Mouse (Mus musculus): ENCODE measurements around the gene P2rx1.

The P2rx1 gene

DNA sequence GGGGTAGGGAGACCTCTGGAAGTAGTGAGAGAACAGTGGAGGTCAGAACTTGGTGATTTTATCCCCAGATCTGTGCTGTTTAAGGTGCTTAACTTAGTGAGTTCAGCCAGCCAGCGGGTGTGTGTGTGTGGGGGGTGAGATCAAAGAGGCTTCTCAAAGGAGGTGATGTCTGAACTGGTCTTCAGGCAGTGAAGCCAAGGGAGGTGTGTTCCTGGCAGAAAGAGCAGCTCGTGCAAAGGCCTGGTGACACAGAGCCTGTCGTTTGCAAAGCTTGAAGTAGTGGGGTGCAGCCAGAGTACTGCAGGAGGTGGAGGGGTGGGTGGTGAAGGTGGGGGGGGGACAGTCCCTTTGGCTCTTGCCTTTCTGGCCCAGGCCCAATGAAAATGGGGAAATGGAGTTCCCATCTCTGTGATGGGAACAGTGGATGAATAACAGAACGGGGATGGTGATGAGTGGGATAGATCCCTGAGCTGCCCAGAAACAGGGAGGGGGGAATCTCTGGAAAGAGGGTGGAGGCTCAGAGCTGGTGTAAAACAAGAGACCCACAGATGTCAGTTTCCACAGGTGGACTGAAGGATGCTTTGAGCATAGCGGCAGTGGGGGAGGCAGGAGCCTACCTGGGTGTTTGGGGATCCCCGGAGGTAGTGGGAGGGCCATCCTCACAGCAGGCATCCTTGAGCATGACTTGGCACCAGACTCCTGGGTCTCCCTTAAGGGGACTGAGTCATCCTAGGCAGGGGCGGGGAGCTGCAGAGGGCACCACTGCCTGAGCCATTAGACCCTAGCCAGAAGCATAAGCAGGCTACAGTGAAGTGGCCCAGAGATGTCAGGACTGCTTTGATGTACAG, 22.3 kb downstream of the P2rx1 start:
- no peak for DNase-seq (ENCODE audit: low read depth, low spot score)

DNA sequence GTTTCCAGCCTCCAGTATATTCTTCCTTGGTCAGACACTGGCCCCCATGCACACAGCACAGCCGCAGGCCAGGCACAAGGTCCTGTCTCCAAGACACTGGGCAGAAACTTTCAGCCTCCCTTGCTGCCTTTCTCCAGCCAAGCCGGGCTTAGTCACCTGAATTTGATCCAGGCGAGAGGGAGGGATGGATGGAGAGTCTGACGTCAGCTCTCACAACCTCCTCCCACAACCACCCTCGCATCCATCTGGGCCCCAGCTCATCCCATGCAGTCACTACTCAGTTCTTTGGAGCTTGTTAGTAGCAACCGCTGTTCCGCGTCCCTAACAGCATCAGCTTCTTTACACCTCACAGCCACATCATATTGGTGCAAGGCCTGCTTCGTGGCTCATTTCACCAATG, 24.2 kb downstream of the P2rx1 start:
- DNase-seq (ENCODE audit: low read depth, low spot score), result no peak

DNA sequence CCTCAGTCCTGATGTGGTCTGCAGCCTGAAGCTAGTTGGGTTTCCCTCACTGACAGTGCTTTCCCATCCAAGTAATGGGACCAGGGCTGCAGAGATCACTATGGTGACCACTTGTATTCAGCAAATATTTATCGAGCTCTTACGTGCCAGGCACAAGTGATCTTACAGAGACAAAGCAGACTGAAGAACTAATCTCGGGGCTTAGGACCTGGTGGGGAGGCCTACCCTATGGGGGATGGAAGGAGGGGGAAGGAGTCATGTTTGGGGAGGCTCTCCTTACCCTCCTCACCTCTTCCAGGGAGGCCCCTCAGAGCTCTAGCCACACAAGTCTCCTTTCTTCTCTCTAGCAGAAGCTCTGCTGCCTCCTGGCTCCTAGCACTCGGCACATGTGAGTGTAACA, 24.9 kb downstream of the P2rx1 start:
- no peak for DNase-seq (ENCODE audit: low read depth, low spot score)

DNA sequence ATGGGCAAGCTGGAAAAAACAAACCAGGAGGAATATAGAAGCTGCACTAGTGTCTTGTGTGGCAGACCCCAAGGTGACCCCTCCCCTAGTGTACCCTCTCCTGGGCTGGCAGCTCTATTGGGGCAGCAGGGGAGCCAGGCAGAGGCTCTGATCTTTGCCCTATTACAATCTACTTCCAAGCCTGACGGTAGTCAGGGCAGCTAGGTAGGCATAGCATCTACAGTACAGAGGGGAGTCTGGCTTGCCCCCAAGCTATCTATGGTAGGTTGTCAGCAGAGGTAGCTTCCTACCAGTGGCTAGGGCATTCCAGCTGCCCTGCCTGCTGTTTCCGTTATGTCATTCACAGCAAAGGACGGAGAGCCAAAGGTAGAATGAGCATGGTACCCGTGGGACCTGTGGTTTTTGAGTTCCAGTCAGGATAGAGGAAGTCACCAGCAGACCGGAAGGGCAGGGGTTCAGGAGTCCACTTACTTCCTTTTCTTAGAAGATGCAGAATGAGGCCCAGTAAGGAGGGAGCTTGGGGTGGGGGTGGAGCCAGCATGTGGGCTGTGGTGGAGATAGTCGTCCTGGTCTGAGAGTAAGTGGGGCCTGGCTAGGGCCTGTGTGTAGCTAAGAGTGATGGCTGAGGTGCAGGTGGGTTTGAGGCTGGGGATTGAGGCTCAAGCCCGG, 25.5 kb downstream of the P2rx1 start:
- no peak for DNase-seq (ENCODE audit: low read depth, low spot score)

DNA sequence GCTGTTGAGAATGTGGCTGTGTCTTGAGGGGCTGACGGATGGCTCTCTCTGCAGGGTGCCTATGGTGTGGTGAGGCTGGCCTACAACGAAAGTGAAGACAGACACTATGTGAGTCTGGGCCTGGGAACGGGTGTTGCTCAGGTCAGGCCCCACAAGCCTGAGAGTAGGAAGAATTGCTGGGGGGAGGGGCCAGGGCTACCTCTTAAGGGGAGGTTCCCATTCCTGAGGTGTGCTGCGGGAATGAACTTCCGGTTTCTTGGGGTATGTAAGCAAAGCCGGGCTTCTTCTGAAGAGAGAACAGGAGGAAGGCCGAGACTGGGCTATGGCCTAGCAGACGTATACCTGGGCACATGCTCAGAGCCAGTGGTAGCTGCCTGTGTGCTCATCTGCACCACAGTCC, 28.1 kb downstream of the P2rx1 start:
- DNase-seq (ENCODE audit: low read depth, low spot score), result peak; percentile 42

DNA sequence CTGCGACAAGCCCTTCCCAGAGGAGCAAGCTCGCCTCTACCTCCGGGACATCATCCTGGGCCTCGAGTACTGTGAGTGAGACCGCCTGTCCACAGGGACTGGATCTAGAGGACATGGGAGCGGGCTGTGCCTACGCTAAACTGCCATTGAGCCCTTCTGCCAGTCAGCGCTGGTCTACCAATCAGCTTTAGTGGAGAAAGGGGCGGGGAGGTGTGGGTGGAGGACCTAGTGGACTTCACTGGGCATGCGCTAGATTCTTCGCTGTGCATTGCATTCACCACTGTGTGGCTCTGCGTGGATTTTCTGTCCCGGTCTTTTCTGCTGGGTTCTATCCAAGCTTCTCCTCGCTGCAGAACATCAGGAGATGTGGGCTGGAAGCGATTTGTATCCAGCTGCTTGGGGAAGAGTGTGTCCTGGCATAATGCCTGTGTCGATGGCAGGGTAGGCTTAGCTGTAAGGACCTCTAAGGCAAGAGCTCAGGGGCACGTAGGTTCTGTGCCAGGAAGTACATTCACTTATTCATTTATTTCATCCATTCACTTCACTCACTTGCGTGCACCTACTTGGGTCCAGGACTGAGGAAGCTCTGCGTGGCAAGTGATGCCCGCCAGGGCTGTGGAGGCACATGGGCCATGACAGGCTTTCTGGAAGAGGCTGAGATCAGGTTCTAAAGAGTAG, 32.1 kb downstream of the P2rx1 start:
- peak; percentile 49 for DNase-seq (ENCODE audit: low read depth, low spot score)

DNA sequence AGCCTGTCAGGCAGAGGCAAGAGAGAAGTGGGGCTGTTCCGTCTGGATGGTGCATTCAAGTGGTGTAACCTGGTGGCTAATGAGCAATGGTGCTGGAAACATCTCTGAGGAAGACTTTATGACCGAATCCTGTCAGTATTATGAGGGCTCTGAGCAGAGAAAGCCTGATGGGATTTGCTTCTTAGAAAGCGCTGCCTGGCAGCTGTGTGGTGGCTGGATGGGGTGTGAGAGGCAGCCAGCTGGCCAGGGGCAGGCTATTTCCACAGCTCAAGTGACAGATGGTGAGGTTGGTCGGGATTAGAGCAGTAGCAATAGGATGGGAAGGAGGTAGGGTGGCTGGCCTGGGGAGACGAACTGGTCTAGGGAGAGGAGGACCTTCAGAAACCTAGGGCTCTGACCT, 32.6 kb downstream of the P2rx1 start:
- no peak for DNase-seq (ENCODE audit: low read depth, low spot score)

DNA sequence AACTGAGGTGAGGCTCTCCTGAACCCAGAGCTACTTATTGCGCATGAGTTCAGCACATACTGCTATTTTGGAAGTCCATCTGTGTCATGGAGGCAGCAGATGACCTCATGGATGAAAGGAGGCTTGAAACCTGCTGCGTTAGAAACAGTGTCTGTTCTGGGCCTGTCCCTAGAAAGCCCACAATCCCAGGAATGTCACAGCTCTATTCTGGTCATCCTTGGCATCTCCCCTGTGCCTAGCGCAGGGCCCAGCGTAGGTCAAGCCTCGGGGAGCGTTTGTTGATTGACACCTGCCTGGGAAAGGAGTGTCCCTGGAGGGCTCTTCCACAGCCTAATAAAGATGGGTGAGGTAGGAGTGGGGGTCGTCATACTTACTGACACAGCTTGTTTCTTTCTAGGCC, 37.2 kb downstream of the P2rx1 start:
- no peak for DNase-seq (ENCODE audit: low read depth, low spot score)

DNA sequence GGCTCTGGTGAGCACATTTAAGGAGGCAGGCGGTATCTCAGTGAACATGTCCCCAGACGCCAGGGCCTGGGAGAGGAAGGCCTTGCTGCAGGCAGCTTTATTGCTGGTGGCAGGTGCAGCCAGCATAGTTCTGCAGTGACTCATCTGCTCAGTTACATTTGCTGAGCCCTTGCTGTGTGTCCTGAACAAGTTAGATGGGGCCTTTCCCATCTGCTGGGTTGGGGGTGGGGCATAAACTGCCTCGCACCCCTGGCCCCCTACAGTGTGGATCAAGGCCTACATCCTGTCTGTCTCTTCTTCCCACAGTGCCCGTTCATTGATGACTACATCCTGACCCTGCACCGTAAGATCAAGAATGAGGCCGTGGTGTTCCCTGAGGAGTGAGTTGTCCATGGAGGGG, 38.0 kb downstream of the P2rx1 start:
- no peak for DNase-seq (ENCODE audit: low read depth, low spot score)

DNA sequence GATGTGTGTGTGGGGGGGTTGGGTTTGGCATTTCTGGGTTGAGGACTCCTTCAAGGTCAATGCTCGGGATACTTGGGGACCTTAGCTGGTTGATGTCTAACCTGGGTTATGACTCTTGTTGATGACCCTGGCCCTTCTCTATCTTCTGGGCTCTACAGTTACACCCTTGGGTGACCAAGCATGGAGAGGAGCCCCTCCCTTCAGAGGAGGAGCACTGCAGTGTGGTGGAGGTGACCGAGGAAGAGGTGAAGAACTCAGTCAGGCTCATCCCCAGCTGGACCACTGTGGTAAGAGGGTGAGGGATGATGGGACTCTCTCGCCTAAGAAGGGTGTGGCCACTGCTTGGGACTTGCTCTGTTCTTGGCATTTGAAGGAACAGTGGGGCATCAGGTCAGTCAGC, 38.8 kb downstream of the P2rx1 start:
- DNase-seq (ENCODE audit: low read depth, low spot score), result no peak

DNA sequence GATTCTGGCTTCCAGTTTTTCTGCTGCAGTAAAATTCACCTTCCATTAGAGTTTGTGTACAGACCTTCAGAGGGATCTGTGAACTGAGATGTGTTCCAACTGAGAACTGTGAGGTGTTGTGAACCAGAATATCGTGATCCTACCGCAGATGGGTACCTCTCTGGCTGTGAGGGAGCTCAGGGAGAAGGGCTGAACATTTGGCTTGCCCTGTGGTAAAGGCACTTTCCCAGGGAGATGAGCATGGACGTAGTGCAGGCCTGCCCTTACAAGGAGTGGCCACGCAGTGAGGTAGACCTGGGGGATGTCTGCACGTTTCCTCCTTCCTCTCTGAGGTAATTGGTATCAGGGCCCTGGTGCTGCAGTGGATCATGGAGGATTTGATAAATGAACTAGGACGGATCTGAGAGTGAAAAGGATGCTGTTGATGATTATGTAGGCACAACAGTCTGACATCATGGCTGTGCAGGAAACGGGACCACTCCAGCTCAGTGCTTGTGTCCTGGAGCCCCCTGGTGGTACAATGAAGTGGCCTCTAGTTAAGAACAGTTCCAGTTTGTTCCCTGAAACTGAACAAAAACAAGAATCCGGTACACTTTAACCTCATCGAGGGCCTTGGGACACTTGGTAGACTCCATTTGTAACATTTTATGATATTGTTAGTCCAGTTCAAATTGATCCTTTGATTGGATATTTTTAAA, 40.3 kb downstream of the P2rx1 start:
- no peak for DNase-seq (ENCODE audit: low read depth, low spot score)

DNA sequence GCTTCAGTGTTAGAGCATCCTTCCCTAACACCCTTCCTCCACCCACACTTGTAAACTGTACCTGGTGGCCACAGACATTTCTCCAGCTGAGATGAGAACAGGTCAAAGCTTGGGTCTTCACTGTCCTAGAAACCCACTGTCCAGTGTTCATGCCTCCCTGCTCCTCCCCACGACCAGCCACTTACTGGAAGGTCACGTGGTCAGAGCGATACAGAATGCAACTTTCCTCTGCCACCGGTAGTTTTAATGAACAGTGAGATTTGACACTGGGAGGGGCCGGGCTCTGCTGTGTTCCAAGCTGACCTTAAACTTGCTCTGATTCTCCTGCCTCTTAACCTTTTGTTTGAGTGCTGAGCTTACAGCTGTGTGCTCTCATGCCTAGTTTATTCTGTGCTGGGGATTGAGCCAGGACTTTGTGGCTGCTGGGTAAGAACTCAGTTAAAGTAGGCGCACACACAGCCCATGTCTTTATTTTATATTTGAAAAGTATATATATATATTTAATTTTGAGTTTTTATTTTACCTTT, 45.4 kb downstream of the P2rx1 start:
- DNase-seq (ENCODE audit: low read depth, low spot score), result no peak

DNA sequence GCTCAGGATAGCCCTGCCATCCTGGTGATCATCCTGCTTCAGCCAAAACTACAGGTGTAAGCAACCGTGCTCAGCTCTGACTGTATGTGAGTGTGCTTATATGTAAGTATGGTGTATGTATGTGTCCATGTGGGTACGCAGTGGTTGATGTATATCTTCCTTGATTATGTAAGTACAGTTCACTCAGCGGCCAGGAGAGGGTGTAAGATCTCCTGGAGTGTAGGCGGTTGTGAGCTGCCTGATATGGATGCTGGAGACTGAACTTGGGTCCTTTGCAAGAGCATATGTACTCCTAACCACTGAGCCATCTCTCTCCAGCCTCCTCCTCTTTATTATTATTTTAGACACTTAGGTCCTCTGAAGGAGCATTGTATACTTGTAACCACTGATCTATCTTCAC, 45.9 kb downstream of the P2rx1 start:
- no peak for DNase-seq (ENCODE audit: low read depth, low spot score)

DNA sequence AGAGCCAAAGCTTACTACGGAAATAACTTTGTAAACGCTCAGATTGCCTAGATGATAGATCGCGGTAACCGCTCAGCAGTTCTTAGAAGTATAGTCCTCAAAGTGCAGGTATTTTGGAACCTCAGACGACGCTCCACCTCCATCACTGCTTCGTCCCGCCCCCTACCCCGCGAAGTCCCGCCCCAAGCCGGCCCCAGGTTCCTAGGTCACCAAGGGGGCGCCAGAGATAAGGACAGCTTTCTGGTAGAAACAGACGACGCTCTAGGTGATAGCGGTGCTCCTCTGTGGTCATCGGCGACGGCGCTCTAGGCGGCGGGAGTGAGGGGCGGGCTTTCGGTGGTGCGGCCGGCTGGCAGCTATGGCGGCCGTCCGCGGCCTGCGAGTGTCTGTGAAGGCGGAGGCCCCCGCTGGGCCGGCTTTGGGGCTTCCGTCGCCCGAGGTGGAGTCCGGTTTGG, 48.7 kb downstream of the P2rx1 start, which contains the start of gene Ncbp3:
Gene Ncbp3, plus strand, starts transcription at position 242 of the 455 bp plus-strand sequence.
- DNase-seq (ENCODE audit: low read depth, low spot score), result peak; percentile 96

DNA sequence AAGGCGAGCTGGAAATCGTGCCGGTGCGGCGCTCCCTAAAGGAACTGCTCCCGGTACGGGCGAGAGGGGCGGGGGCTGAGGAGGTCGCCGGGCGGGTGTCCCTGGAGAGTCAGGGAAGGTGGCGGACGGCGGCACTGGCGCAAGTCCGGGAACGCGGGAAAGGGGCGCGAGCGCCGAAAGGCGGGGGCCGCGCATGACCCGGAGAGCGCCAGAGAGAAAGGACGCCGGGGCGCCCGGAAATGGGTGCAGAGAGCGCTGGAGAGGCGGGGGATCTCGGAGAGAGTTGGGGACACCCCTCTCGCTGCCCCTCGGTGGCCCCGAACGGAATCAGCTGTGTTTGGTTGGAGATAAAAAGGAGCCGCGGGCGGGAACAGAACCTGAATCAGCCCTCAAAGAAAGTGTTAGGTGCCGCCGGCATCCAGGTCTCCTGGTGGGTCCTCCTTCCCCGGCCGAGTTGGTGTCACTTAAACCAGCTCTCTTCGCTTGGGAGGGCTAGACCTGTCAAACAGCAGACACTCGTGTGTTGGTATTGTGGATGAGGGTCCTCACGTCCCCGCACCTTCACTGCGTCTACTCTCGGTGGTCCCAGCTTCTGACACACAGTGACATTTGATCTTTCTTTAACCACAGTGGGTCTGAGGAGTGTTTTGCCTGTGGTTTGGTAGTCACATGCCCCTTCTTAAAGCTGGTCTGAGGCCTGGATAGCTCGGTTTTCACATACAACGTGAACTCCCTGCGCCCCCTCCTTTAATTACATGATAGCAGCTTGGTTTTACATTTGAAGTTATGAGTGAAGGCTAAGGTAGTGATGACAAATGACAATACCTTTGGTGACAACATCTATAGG, 49.4 kb downstream of the P2rx1 start:
- DNase-seq (ENCODE audit: low read depth, low spot score), result no peak

DNA sequence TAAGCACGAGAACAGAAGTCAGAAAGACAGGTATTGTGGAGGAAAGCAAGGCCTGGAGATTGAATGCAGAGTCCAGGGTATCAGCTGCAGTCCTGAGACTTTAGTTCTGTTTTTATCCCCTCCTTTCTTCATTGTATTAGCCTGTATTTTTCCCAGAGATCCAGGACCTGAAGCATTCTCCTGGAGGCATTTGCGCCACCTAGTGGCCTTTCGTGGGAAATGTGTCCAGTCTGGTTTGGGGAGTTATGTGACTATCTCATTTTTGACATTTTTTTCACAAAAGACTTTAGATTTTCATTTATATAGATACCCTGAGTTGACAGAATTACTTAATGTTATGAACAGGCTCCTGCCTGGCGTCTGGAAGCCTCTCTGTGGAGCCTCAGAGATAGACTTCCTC, 50.4 kb downstream of the P2rx1 start:
- no peak for DNase-seq (ENCODE audit: low read depth, low spot score)

DNA sequence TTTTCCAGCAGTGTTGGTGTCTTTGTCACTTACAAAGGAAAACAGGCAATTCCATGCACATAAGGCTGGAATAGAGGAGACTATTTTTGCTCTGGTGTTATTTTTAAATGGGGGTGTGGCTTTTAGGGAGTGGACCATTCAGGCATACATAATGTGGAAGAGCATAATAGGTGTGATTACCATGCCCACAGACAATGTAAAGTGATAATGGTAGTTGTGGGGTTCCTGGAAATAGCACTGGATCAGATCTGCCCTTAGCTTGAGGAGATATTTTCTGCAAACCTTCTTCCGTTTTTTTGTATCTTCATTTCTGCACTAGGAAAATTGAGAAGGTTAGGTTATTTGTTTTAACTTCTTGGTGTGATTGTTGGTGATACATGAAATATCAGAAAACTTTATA, 53.9 kb downstream of the P2rx1 start:
- no peak for DNase-seq (ENCODE audit: low read depth, low spot score)

DNA sequence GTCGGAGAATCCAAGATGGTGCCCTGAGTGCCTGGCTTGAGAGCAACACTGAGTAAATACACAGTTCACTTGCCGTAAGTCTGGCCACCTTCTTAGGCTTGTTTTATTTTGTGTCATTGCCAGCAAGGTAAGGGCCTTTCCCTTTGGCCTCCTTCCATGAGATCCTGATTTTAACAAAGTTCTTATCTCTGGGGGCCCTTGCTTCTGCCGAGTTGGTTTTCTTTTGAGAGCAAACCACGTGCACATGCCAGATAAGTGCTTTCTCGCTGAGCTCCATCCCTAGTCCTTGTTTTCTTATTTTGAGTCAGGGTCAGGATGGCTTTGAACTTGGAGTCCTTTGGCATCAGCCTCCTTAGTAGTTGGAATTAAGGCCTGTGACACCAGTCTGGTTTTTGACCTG, 58.8 kb downstream of the P2rx1 start:
- no peak for DNase-seq (ENCODE audit: low read depth, low spot score)

DNA sequence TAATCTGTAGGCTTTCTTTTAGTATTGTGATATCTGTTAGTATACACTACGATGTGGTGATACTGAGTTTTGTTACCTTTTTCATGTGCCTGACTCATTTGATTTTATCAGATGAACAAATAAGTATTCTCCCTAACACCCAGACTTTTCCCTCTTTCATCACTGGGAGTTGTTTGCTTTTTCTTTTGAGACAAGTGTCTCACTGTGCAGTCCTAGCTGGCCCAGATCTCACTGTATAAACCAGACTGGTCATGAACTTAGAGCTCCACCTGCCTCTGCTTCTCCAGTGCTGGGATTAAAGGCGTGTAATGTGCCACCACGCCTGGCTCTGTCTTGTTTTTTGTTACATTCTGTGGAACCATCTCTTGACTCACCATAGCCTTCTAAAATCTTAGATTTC, 60.7 kb downstream of the P2rx1 start:
- no peak for DNase-seq (ENCODE audit: low read depth, low spot score)

DNA sequence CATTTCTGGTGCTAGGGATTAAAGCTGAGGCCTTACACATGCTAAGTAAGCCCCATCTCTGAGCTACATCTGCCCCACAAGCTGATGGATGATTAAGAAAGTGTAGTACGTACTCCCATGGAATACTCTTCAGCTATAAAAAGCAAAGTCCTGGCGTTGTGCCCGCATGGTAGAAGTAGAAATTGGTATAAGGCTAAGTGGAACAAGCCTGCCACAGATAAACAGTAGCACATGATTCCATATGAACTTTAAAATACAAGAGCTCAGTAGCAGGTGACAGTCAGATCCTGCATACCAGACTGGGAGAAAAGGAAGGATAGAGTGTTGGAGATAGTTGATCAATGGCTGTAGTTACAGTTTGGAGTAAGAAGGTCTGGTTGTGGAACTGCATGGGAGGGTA, 62.5 kb downstream of the P2rx1 start:
- DNase-seq (ENCODE audit: low read depth, low spot score), result no peak
